Mouse (Mus musculus): Measurements from ENCODE around the gene Gse1.

Gse1 gene

DNA sequence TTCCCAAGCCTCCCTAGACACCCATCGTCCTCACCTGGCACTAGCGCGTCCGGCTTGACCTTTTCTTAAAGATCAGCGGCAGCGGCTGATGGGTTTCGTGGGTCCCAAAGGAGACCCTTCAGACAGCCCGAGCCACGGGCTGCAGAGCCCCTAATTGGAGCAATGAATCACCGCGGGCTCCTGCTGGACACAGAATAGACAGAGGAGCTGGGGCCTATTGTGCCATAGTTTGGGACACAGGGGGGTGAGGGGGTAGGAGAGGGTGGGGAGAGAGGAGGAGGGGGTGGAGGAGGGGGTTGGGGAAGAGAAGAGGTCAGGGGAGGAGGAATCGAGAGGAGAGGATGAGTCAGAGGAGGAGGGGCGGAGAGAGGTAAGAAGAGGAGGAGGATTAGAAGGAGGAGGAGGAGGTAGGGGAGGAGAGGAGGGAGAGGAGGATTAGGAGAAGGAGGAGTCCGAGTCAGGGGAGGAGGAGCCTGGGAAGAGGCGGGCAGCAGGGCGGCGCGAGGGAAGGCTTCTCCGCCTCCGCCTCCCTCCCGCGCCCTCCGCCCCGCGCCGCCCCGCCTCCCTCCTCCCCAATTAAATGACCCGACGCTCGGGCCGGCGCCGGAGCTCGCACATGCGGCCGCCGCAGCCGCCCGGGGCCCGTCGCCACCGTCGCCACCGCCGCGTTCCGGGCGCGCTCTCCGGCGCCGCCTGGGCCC lies at the start of gene Gse1:
TSS of gene Gse1 (plus strand) at position 566 of the 701 bp plus-strand sequence.
- ChIA-PET POLR2A (interaction anchor here in 3 of 4 experiments (0.7 to 3.9 kb wide), 6 partner anchors 11 to 361 kb away, joined by 3 to 23 read pairs (median 3); partner anchors contain the start of gene Gins2 (in 1 of the 3)), CTCF (interaction anchor here in 2 of 4 experiments (0.6 to 1.3 kb wide), 3 partner anchors 49 to 987 kb away, joined by 3 to 5 read pairs (median 4); no protein-coding TSS in a partner anchor)

- POLR2A ChIA-PET = interaction anchor here in 2 of 4 experiments (0.6 to 1.5 kb wide), 4 partner anchors 43 to 117 kb away, joined by 3 to 4 read pairs (median 3); partner anchors contain the start of gene 6430548M08Rik (in 1 of the 2)
- CTCF ChIA-PET = interaction anchor here (0.5 to 3.5 kb wide), 154 partner anchors 8 to 1682 kb away, joined by 3 to 72 read pairs (median 4); partner anchors contain the start of genes 6430548M08Rik (in 3 of the 4), Gins2 (in 1 of the 4) and Gse1 (in 1 of the 4)
Measured at GRCm38 (mm10) chr8:120179027-120179431, 49.2 kb upstream of the Gse1 start.

GRCm38 (mm10) chr8:120180445-120180970 lies 47.7 kb upstream of the Gse1 start:
- POLR2A ChIA-PET = no interaction called here
- CTCF ChIA-PET = no interaction called here

- CTCF ChIA-PET = interaction anchor here in 3 of 4 experiments (0.5 to 1.8 kb wide), 6 partner anchors 35 to 413 kb away, joined by 3 to 5 read pairs (median 4); no protein-coding TSS in a partner anchor
- POLR2A ChIA-PET = no interaction called here
Measured at GRCm38 (mm10) chr8:120181274-120181673, 47.0 kb upstream of the Gse1 start.

DNA sequence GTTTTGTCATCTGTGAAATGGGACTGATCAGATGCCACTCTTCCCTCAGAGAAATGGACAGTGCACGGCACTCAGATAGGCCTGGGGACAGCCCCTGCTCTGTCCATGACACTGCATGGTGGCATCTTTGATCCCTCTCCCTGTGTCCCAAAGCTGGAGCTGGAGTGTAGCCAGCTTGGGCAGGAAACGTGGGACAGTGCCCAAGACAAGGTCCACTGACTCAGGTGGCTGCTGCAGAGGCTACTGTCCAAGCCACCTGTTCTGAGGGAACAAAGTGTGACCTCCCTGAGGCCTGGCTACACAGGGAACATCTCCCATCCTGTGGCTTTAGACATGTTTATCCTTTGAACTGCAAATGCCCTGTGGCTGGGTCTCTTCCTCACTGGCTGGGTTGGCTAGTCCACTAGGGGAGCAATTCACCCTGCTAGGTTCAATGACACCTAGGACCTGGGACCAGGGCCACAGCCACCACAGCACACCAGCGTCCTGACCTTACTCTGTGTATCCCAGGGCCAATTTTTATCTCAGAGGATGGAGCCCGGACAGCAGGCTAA lies 46.3 kb upstream of the Gse1 start:
- POLR2A ChIA-PET = no interaction called here
- CTCF ChIA-PET = interaction anchor here in 3 of 4 experiments (0.6 to 1.8 kb wide), 5 partner anchors 19 to 413 kb away, joined by 3 to 5 read pairs (median 4); no protein-coding TSS in a partner anchor

- CTCF ChIA-PET = interaction anchor here in 2 of 4 experiments (0.5 to 1.1 kb wide), 3 partner anchors 26 to 444 kb away, joined by 3 to 7 read pairs (median 4); no protein-coding TSS in a partner anchor
- POLR2A ChIA-PET = no interaction called here
Measured at GRCm38 (mm10) chr8:120184366-120184765, 43.9 kb upstream of the Gse1 start.

DNA sequence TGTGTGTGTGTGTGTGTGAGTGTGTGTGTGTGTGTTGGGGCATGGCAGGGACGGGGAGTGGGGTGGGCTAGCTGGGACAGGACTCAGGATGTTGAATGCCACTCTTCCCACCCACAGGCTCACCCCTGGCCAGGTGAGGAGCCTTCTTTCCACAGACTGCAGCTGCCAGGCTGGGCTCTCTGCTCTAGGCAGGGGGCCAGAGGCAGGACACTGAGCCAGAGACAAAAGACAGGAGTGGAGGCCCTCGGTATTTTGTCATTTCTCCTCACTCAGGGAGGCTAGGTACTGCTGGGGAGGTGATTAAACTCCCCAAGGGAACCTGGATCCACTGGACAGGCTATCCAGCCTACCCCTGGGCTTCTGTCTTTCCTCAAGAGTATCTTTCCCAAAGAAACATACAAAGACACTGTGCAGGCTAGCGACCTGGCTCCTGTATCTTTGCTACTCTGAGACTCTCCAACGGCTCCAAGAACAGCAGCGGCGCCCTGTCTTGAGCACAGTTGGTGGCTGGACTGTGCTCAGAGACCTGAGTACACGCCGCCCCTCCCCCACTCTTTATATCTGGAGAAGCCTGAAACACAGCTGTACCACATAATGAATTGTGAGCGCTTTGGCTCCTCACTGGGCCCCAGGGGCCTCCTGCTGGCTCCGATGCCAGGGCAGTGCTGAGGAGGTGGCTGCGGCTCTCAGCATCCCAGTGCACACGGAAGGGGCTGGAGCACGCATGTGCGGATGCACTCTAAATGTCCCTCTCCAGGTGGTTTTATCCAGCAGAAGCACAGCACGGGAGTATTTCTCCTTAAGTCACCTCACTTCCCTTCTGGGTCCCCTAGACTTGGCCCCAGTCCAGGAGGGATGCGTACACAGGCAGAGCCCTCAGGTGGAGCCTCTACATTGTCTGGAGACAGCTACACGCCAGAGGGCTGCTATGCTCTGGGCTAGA lies 43.1 kb upstream of the Gse1 start:
- CTCF ChIA-PET = interaction anchor here in 3 of 4 experiments (0.5 to 1.2 kb wide), 5 partner anchors 20 to 444 kb away, joined by 3 to 7 read pairs (median 4); no protein-coding TSS in a partner anchor
- POLR2A ChIA-PET = no interaction called here

GRCm38 (mm10) chr8:120186454-120186853 lies 41.8 kb upstream of the Gse1 start:
- POLR2A ChIA-PET = no interaction called here
- CTCF ChIA-PET = interaction anchor here in 3 of 4 experiments (0.6 to 2.1 kb wide), 6 partner anchors 8 to 1869 kb away, joined by 3 to 12 read pairs (median 4); no protein-coding TSS in a partner anchor

- ChIA-PET CTCF (interaction anchor here in 1 of 4 experiments (2.1 kb wide), 1 partner anchor 10 kb away, joined by 12 read pairs; no protein-coding TSS in a partner anchor), POLR2A (interaction anchor here in 1 of 4 experiments (1.7 kb wide), 1 partner anchor 11 kb away, joined by 3 read pairs; the partner anchor contains the start of gene Fam92b)
Measured at GRCm38 (mm10) chr8:120188510-120188909, 39.7 kb upstream of the Gse1 start.

DNA sequence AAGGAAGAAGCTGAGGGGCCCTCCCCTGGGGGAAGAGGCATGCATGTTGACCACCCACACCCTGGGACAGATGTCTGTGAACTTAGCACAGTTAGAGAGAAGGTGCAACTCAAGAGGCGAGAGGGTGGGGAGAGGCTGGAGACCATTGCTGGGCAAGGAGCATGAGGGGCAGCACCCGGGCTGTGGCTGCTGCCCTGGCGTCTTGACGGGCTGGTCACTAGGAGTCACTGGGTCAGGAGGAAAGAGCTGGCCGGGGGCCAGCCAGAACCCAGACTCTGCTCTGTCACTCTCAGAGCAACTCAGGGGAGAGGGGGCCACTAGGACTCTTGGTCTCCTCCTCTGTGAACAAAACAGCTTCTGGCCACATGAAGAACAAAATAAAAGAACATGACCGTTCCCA lies 38.8 kb upstream of the Gse1 start:
- ChIA-PET CTCF (interaction anchor here in 2 of 4 experiments (0.6 to 1.0 kb wide), 3 partner anchors 11 to 403 kb away, joined by 3 to 5 read pairs (median 4); no protein-coding TSS in a partner anchor), POLR2A (interaction anchor here in 1 of 4 experiments (1.7 kb wide), 1 partner anchor 12 kb away, joined by 3 read pairs; the partner anchor contains the start of gene Fam92b)

- ChIA-PET CTCF (interaction anchor here in 2 of 4 experiments (0.6 to 1.0 kb wide), 4 partner anchors 11 to 259 kb away, joined by 4 to 5 read pairs (median 4); no protein-coding TSS in a partner anchor), POLR2A (interaction anchor here in 2 of 4 experiments (0.7 to 1.9 kb wide), 3 partner anchors 10 to 34 kb away, joined by 3 to 6 read pairs (median 3); partner anchors contain the start of gene Fam92b (in 1 of the 2))
Measured at GRCm38 (mm10) chr8:120190107-120190809, 38.0 kb upstream of the Gse1 start.

DNA sequence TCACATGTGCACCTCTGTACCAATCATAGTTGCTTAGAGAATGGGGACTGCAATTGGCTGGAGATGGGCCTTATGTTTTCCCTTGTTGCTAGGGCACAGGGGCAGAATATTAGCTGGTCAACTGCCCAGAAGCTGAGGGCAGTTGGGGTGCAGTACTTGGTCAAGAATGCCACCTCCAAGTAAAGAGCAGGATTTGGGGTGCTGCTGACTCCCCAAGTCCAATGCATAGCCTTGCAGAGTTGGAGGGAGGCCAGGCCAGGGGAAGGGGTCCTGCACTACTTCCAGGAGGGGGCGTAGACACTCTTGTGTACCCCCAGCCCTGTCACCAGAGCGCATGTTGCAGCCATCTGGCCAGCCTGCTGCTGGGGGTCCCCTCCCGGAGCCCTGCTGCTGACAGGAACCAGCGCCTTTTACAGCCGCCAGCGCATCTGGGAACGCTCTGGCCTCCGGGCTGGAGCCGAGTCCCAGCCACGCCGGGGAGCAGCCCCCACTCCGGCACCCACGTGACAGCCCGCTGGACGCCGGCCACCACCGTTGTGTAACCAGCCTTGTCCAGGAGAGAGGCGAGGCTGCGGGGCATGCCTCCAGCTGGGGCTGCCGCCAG lies 37.3 kb upstream of the Gse1 start:
- ChIA-PET CTCF (interaction anchor here in 2 of 4 experiments (0.6 to 1.0 kb wide), 4 partner anchors 14 to 259 kb away, joined by 3 to 5 read pairs (median 4); no protein-coding TSS in a partner anchor), POLR2A (interaction anchor here in 1 of 4 experiments (0.7 to 1.9 kb wide), 2 partner anchors 9 to 33 kb away, joined by 3 to 6 read pairs; no protein-coding TSS in a partner anchor)

GRCm38 (mm10) chr8:120191633-120192032 lies 36.6 kb upstream of the Gse1 start:
- ChIA-PET CTCF (interaction anchor here in 2 of 4 experiments (0.6 to 1.0 kb wide), 2 partner anchors 14 to 708 kb away, joined by 4 to 5 read pairs; no protein-coding TSS in a partner anchor), POLR2A (interaction anchor here in 2 of 4 experiments (1.0 to 1.9 kb wide), 2 partner anchors 8 to 9 kb away, joined by 3 to 6 read pairs; no protein-coding TSS in a partner anchor)

DNA sequence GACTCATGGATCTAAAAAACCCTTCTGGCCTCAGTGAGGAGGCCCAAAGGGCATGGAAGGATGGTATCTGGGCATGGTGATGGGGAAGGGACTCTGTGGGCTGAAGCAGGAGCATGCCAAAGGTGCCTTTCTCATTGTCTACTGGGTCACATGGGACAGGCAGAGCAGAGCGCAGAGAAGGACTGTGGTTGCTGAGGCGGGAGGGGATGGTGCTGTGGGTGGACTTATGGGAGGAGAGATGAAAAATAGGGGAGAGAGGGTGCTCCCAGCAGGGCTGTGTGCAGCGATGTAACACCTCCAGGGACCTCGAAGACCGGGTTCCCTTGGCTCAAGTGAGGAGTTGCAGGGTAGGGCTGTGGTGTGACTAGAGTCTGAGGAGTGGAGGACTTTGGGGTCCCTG lies 36.1 kb upstream of the Gse1 start:
- POLR2A ChIA-PET = interaction anchor here in 2 of 4 experiments (1.0 to 1.9 kb wide), 2 partner anchors 8 to 9 kb away, joined by 3 to 6 read pairs; no protein-coding TSS in a partner anchor
- CTCF ChIA-PET = interaction anchor here in 2 of 4 experiments (0.6 to 1.0 kb wide), 2 partner anchors 13 to 708 kb away, joined by 4 to 5 read pairs; no protein-coding TSS in a partner anchor

DNA sequence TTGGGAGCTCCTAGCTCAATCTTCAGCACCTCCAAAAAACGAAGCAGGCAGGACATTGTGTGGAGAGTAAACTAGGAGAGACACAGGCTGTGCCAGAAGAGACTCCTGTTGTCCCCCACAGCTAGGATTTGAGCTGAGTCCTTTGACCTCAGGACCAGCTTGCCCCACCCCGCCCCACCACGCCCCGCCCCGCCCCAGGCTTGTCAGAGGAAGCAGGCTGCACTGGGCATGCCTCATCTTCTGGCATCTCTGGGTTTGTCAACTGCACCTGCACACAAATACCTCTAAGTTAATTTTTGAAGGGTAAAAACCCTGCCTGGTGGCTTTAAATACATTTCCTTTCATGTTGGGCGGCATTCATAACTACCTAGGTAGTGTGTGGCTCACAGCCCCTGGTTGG lies 26.9 kb upstream of the Gse1 start:
- ChIA-PET POLR2A (interaction anchor here in 2 of 4 experiments (0.6 to 1.0 kb wide), 5 partner anchors 10 to 877 kb away, joined by 3 to 4 read pairs (median 3); partner anchors contain the start of gene Fam92b (in 2 of the 2)), CTCF (interaction anchor here in 3 of 4 experiments (0.6 to 1.8 kb wide), 8 partner anchors 8 to 690 kb away, joined by 3 to 6 read pairs (median 3); no protein-coding TSS in a partner anchor)

DNA sequence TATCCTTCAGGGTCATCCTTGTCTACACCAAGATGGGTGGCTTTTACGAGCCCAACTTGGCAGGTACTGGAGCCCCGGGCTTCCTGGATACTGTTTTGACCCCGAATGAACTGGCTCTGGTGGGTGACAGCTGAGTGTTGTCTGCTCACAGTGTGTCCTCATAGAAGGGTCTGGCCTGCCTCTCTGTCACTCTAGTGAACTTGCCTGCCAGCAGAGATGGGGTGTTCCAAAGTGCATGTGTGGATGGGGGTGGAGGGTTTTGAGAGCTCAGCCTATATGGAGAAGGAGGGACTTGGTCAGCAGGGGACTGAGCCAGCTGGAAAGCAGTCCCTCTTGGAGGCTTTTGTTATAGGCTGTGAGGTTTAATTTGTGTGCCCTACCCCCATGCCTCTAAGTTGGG lies 25.7 kb upstream of the Gse1 start:
- ChIA-PET CTCF (interaction anchor here in 1 of 4 experiments (1.0 kb wide), 1 partner anchor 24 kb away, joined by 3 read pairs; no protein-coding TSS in a partner anchor), POLR2A (interaction anchor here in 1 of 4 experiments (0.9 kb wide), 1 partner anchor 14 kb away, joined by 3 read pairs; no protein-coding TSS in a partner anchor)
